ENCODE assay signal across 11 mouse cellular contexts in the genomic region with DNA sequence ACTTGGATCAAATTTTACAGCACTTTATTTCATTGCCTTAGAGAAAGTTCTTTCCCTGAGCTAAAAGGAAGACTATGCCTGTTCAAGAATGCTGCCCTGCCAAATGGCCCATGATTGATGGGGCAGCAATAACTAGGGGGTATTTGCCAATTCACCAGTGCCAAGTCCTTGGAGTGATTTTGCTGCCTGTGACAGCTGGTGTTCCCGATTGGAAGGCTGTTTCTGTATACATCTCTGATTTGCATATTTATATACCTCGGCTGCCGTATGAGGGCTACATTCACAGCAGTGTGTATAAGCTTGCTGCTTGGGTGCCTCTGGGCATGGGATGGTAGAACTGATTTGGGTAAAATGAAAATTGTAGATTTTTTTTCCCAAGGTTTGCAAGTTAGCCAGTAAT.
DNase-seq lines count a peak whose midpoint lies in the region; ATAC-seq and TF ChIP-seq lines count a peak whose summit lies in the region.
"Had no signal": no experiment of that assay in that cellular context is flagged by ENCODE, and none has a peak within 500 bp of the region (broad histone marks: within the 10 kb centered on the region; RNA-seq: fewer than 3 reads in every experiment).

No protein-coding gene starts in this region.

- no peaks in the 10 kb centered on the region for H3K4me1 ChIP-seq in lung, embryonic 14.5 days (ENCODE audit: insufficient read depth)
- no peaks in the 10 kb centered on the region for H3K4me1 ChIP-seq in neural tube, embryonic 12.5 days

- H3K36me3 ChIP-seq in lung, embryonic 14.5 days (ENCODE audit: insufficient read depth), result no peaks in the 10 kb centered on the region
- no peaks in the 10 kb centered on the region for H3K36me3 ChIP-seq in neural tube, embryonic 12.5 days

- no peak overlapping the region for H3K27ac ChIP-seq in lung, embryonic 14.5 days (ENCODE audit: low read depth)
- no peak overlapping the region for H3K27ac ChIP-seq in neural tube, embryonic 12.5 days

- WGBS in lung, embryonic 14.5 days, result 61% methylated on average over 3 of the region's 3 CpGs
- 34% methylated on average over 3 of the region's 3 CpGs for WGBS in neural tube, embryonic 12.5 days

- no peaks in the 10 kb centered on the region for H3K27me3 ChIP-seq in lung, embryonic 14.5 days (ENCODE audit: insufficient read depth, low read length)
- no peaks in the 10 kb centered on the region for H3K27me3 ChIP-seq in neural tube, embryonic 12.5 days (replicated peaks)

- H3K9ac ChIP-seq in lung, embryonic 14.5 days, result no peak overlapping the region
- no peak overlapping the region for H3K9ac ChIP-seq in neural tube, embryonic 12.5 days

- no peak overlapping the region for H3K4me2 ChIP-seq in lung, embryonic 14.5 days
- no peak overlapping the region for H3K4me2 ChIP-seq in neural tube, embryonic 12.5 days (replicated peaks)

- H3K9me3 ChIP-seq in lung, embryonic 14.5 days (ENCODE audit: low read depth, low read length), result no peaks in the 10 kb centered on the region
- no peaks in the 10 kb centered on the region for H3K9me3 ChIP-seq in neural tube, embryonic 12.5 days

- peak; percentile 7 for DNase-seq in lung, embryonic 14.5 days
- DNase-seq in lung, adult 18-20 months, result no peak
- DNase-seq in cerebellum, adult 11-12 months, result peak; percentile 78
- peak; percentile 56 to 62 for DNase-seq in cerebellum, postnatal 36 days
- DNase-seq in spleen, postnatal 10 days (ENCODE audit: low spot score in 2 of 2), result no peak
- DNase-seq in testis, postnatal 10 days (ENCODE audit: low spot score), result no peak
- no peak for DNase-seq in testis, postnatal 14 days (ENCODE audit: low spot score)
- DNase-seq: gastrocnemius, postnatal 36 days; thymus, postnatal 36 days had no signal

- ATAC-seq in lung, embryonic 14.5 days (ENCODE audit: insufficient read depth), result no peak
- peak; percentile 84 for ATAC-seq in neural tube, embryonic 12.5 days (ENCODE audit: low FRiP score, low read depth)

- no peak for TF ChIP-seq CTCF in lung, embryonic 14.5 days (IDR thresholded peaks at IDR 0.05; ENCODE audit: low read depth)

- no peak overlapping the region for H3K4me3 ChIP-seq in lung, embryonic 14.5 days (ENCODE audit: low read depth, low read length)
- H3K4me3 ChIP-seq in neural tube, embryonic 12.5 days, result no peak overlapping the region
- H3K4me3 ChIP-seq: myocyte had no signal

Comparison
In these comparisons a context has a peak if more than half of its experiments do, and no peak if none do; other contexts are left out.
1. DNase-seq: peak in lung, embryonic 14.5 days (single experiment), cerebellum, adult 11-12 months (single experiment) and cerebellum, postnatal 36 days (2 of 2); none in lung, adult 18-20 months (0 of 2), spleen, postnatal 10 days (0 of 2), testis, postnatal 10 days (single experiment) and testis, postnatal 14 days (single experiment).